Mouse (Mus musculus) liver, adult 2 months (tissue): ENCODE data around the gene Dtx1.

Experiments
- CTCF ChIP-seq: fragments of 200-500 bp; IDR thresholded peaks from 2 replicates; pipeline ENCODE4 v1.5.1; 2011; ENCODE audit warnings: low read depth, low read length, control low read depth
- POLR2A ChIP-seq: fragments of 200-500 bp; IDR thresholded peaks from 2 replicates; pipeline ENCODE4 v1.6.1; 2011; ENCODE audit warnings: low read length, control low read depth; ENCODE audit not compliant: insufficient read depth; ENCODE audit errors: extremely low read depth

DNA sequence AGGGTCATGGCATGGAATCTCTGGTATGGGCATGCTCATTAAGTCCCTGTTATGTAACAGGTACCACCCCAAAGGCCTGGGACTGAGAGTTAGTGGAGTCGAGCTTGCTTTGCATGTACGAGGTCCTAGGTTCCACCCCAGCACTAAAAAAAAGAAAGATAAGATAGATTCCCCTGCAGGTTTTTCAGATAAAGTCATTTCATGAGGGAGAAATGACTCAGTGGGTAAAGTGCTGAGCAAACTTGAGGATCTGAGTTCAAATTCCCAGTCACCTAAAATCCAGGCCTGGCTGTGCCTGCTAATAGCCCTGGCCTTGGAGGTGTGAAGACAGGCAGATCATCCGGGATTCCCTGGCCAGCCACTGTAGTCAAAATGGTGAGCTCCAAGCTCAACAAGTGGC is 39.9 kb downstream of the Dtx1 start:
- TF ChIP-seq CTCF (no peak), POLR2A (no peak)
